Mouse (Mus musculus) lung, embryonic 15.5 days (tissue): Measurements from ENCODE around the gene Lsg1. TPM values are rescaled to one million over a fixed set of nuclear protein-coding genes. Genes with fewer than 3 reads are reported as not detected.

Experiments used
- ATAC-seq: fragments of 200-750 bp; cut with Nextera tagmentation; 2 replicates; pipeline ENCODE4 v1.8.0; 2017; ENCODE audit warnings: moderate number of reproducible peaks, borderline replicate concordance; ENCODE audit not compliant: low FRiP score, low TSS enrichment; ENCODE audit errors: extremely low read depth
- H3K27ac ChIP-seq: fragments of 300-500 bp; sonication (generic); 2 replicates; pipeline ENCODE4 v1.5.1; 2015; ENCODE audit warnings: moderate library complexity, mild to moderate bottlenecking, inconsistent platforms
- H3K27me3 ChIP-seq: fragments of 300-500 bp; sonication (generic); 2 replicates; pipeline ENCODE4 v1.6.1; 2015; ENCODE audit warnings: inconsistent platforms
- H3K36me3 ChIP-seq: fragments of 300-500 bp; sonication (generic); 2 replicates; pipeline ENCODE4 v1.6.1; 2015; ENCODE audit warnings: inconsistent platforms
- H3K4me1 ChIP-seq: fragments of 300-500 bp; sonication (generic); 2 replicates; pipeline ENCODE4 v1.6.1; 2015; ENCODE audit warnings: inconsistent platforms
- H3K4me2 ChIP-seq: fragments of 300-500 bp; sonication (generic); 2 replicates; pipeline ENCODE4 v1.6.1; 2015; ENCODE audit warnings: inconsistent platforms, mild to moderate bottlenecking, moderate library complexity
- H3K4me3 ChIP-seq: fragments of 300-500 bp; sonication (generic); 2 replicates; pipeline ENCODE4 v1.5.1; 2015; ENCODE audit warnings: mild to moderate bottlenecking, inconsistent platforms
- H3K9ac ChIP-seq: fragments of 300-500 bp; sonication (generic); 2 replicates; pipeline ENCODE4 v1.6.1; 2015; ENCODE audit warnings: inconsistent platforms
- H3K9me3 ChIP-seq: fragments of 300-500 bp; sonication (generic); 2 replicates; pipeline ENCODE4 v1.6.1; 2016; ENCODE audit warnings: inconsistent platforms
- WGBS: fragments of 180-500 bp; shearing (Covaris S2); methylation state at CpG from one replicate; pipeline ENCODE4 v1.1.7; 2015; 5-methylcytosine and 5-hydroxymethylcytosine counted together
- polyA plus RNA-seq: library from polyadenylated mRNA; unstranded; fragments of >200 nt; fragmentation: Nextera tagmentation; extraction: Ambion mirVana; gene quantifications from 2 replicates; pipeline ENCODE4 v1.2.1, GENCODE M21; 2015

Lsg1 gene
- polyA plus RNA-seq, 1 experiment from 2014 or later: 69.2 TPM

DNA sequence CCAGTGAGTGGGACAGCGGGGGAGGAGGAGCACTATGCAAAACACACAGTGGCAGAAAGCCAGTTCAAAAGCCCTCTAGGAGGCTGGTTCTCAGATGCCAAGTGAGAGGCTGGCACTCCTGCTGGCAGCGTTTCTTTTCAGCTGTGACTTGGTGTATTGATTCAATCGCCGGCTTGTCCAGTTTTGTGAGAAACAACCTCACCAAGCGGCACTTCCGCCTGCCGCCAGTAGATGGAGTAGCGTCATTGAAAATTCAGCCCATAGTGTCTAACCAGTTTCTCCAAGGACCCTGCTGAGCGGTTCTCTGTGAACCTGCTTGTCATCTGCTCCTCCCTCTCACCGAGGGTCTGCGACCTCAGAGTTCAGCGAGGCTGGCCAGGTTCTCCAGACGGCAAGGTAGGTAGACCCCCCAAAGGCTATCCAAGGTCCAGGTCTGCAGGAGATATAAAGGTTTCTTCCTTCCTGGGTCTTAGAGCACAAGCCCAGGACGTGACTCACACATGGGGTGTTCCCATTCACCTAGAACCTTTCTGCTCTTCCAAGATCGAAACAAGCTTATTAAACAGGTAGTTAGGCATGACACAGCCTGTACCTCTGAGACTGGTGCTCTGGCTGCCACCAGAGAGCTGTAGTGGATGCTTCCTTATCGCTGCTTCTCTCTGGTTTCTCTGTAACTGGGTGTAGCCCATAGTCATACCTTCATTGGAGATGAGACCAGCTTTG lies 9.7 kb upstream of the Lsg1 start:
- Histone ChIP-seq H3K27me3 (no peaks in the 10 kb centered on the region), H3K9me3 (no peaks in the 10 kb centered on the region), H3K4me3 (peak overlapping the region; percentile 21), H3K9ac (no peak overlapping the region), H3K4me2 (peak overlapping the region; percentile 44), H3K36me3 (no peaks in the 10 kb centered on the region), H3K4me1 (peaks cover 29% of the 10 kb centered on the region), H3K27ac (no peak overlapping the region)
- 9% methylated on average over 16 of the region's 16 CpGs for WGBS
- ATAC-seq: no peak

DNA sequence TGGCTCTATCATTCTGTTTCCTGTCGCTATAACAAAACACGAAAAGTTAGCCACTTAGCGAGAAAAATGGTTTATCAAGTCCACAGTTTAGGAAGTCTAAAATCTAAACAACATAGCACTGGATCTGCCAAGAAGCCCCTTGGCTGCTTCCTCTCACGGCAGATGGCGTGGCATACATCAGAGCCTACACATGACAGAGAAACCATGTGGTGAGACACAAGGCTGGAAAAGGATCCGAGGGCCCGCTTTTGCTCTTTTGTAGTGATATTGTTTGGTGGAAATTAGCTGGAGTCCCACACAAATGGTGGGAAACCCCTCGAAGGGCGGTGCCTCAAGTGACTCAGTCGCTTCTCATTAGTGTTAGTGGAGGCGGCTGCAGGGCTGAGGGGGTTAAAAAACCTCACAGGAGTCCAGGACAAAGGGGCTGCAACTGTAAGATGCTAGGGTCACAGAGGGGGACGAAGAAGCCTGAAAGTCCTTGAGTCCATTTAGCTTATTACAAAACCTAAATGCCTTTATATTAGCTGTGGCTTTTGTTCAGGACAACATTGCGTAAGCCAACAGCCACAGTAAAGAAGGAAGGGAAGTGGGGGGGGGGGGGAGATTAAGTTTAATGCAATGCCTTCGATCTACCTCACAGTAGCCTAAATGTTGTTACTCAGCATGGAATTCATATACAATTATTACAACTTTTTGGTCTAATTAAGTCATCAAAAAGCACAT lies 8.6 kb upstream of the Lsg1 start:
- Histone ChIP-seq H3K9me3 (no peaks in the 10 kb centered on the region), H3K4me2 (no peak overlapping the region), H3K36me3 (no peaks in the 10 kb centered on the region), H3K9ac (no peak overlapping the region), H3K27me3 (no peaks in the 10 kb centered on the region), H3K4me1 (peaks cover 18% of the 10 kb centered on the region), H3K4me3 (no peak overlapping the region), H3K27ac (no peak overlapping the region)
- WGBS: 53% methylated on average over 14 of the region's 14 CpGs
- ATAC-seq: no peak

DNA sequence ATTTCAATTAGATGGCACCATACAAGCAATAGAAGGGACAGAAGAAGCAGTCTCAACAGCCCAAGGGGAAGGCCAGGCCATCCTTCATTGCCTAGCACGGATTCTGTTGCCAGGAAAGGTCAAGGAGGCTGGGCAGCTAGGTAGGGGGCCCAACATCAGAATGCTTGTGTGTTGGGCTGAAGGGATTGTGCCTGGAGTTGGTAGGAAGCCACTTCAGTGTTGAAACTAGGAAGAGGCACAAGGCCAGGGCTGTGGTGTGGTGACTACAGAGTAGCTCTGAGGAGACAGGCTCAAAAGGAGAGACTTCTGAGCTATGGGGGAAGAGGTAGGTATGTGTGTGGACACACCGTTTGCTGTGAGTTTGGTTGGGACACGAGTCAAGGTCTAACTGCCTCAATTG lies 8.0 kb upstream of the Lsg1 start:
- peaks cover 12% of the 10 kb centered on the region for H3K4me1 ChIP-seq
- H3K27ac ChIP-seq: no peak overlapping the region
- no peaks in the 10 kb centered on the region for H3K27me3 ChIP-seq
- no peak overlapping the region for H3K9ac ChIP-seq
- no peaks in the 10 kb centered on the region for H3K9me3 ChIP-seq
- 32% methylated on average over 3 of the region's 3 CpGs for WGBS
- no peak overlapping the region for H3K4me3 ChIP-seq
- ATAC-seq: no peak
- H3K4me2 ChIP-seq: no peak overlapping the region
- H3K36me3 ChIP-seq: no peaks in the 10 kb centered on the region

DNA sequence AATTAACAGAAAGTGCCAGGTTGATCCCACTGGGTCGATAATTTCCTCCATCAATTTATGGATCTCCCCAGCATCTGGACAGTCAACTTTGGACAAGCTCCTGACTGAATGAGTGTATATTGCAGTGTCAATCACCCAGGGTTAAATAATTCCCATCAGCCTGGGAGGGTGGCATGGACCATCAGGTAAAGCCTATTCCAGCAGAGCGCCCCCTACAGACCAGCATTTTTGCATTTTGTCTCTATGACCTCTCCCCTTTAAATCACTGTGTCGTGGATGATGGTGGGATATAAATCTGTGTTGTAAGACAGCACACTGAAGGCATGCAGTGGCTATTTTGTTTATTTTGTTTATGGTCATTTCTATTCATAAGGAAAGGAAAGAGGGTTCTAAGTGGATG lies 4.6 kb upstream of the Lsg1 start:
- Histone ChIP-seq H3K9me3 (no peaks in the 10 kb centered on the region), H3K4me2 (no peak overlapping the region), H3K27me3 (no peaks in the 10 kb centered on the region), H3K36me3 (no peaks in the 10 kb centered on the region), H3K4me1 (peaks cover 8% of the 10 kb centered on the region), H3K4me3 (no peak overlapping the region), H3K27ac (no peak overlapping the region), H3K9ac (no peak overlapping the region)
- WGBS: 41% methylated on average over 3 of the region's 3 CpGs
- no peak for ATAC-seq

DNA sequence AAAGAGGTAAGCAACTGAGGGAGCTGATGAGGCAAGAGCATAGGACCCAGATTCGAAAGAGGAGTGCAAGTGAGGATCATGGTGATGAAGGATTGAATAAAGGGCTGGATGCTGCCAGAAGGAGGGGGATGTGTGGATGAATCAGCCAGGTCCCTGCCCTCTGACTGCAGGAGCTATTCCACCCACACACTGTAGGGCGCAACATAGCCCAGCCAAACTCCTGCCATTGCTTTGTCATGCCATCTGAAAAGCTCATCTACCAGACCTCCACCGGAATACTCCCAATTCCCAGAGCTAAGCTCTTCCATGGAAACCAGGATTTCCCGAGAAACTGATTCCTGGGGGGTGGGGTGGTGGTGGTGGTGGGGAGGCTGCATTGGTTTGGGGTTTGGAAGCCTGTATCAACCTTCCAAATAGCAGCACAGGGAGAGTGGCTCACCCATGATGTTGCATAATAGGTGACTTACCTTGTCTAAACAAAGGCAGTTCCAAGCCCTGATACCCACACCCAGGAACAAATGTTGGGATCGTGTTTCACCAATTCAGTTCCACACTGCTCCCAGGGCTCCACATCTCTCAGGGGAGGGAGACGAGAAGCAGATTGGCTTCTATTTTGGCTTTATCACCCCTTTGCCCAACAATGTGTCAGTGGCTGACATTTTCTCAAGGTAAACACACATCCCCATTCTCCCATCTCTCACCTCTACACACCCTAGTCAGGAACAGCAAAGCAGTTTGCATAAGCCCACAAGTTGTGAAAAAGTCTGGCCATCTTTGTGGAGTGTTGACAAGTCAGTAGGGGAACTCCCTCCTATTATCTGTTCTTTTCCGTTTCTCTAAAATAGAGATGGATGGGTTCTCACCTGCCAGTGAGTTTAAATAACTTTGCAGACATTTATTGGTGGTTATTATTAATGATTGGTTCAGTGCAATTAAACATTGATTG lies 3.1 kb upstream of the Lsg1 start:
- Histone ChIP-seq H3K4me3 (no peak overlapping the region), H3K9ac (no peak overlapping the region), H3K36me3 (0 out of 2 replicates have a peak, but pooled peaks cover 2% of the 10 kb centered on the region), H3K9me3 (no peaks in the 10 kb centered on the region), H3K4me2 (no peak overlapping the region), H3K4me1 (peaks cover 10% of the 10 kb centered on the region), H3K27ac (no peak overlapping the region), H3K27me3 (no peaks in the 10 kb centered on the region)
- 26% methylated on average over 7 of the region's 7 CpGs for WGBS
- no peak for ATAC-seq

DNA sequence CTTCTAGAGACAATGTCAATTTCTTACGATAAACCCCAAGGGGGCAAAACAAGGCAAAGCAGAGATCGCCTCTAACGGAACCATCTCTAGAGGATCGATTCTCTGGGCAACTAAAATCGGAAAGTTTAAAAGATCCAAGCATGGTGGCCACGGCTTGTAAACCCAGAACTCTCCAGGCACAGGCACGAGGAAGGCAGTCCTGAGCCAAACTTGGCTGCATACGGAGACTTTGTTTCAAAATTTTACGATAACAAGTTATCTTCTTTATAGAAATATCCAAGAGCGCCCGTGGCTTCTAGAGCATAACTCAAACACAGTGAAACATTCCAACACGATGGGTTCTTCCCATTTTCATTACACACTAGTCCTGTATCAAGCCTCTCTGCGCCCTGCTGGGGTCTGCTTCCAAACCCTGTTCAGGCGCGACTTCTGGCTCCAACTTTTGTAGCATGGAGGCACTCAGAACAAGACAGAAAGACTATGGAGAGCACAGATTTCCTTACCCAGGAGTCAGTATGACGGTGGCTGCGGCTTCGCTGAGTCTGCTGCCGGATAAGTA lies 378 bp downstream of the Lsg1 start:
- 2% methylated on average over 19 of the region's 19 CpGs for WGBS
- no peak for ATAC-seq
- Histone ChIP-seq H3K9ac (peak overlapping the region; percentile 75), H3K4me1 (peaks cover 10% of the 10 kb centered on the region), H3K9me3 (no peaks in the 10 kb centered on the region), H3K27ac (peak overlapping the region; percentile 37; the same call in 1 of the 2 replicates), H3K36me3 (peaks cover 33% of the 10 kb centered on the region), H3K4me3 (peak overlapping the region; percentile 84), H3K4me2 (peak overlapping the region; percentile 79), H3K27me3 (no peaks in the 10 kb centered on the region)

DNA sequence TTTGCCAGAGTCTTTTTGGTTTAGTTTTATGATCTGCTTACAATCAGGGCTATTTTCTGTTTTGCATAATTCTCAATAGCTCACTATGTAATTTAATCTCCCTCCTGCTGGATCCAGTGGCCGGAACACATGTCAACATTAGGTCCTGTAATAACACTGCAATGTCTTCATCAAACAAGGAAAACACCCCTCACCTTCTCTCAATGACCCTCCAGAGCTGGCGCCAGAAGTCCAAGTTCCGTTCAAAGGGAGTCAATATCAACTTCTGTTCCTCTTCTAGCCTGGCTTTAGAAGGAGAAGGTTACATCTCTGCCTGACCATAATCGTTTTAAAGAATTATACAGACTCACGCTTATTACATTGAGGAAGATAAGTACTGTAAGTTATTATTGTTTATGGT lies 6.6 kb downstream of the Lsg1 start:
- no peak overlapping the region for H3K27ac ChIP-seq
- no peaks in the 10 kb centered on the region for H3K27me3 ChIP-seq
- no peak overlapping the region for H3K4me3 ChIP-seq
- 83% methylated on average over 5 of the region's 5 CpGs for WGBS
- H3K4me1 ChIP-seq: no peaks in the 10 kb centered on the region
- H3K9me3 ChIP-seq: no peaks in the 10 kb centered on the region
- H3K36me3 ChIP-seq: peaks cover 96% of the 10 kb centered on the region
- no peak overlapping the region for H3K9ac ChIP-seq
- H3K4me2 ChIP-seq: no peak overlapping the region
- no peak for ATAC-seq

DNA sequence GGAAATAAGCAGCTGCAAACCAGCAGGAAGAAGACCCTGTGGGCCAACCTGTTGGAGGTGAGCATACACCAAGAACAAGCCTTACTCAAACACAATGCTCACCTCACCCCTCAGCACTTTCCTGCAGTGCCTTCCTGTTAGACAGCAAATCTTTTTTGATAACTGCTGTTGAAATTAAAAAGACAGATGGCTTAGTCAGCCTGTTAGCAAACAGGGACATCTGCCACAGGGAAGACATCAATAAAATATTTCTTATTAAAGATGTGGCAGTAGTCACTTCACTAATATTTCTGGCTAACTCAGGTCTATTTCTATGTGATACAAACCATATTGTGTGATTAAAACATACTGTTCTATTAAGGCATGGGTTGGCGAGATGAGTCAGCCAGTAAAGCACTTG lies 11.0 kb downstream of the Lsg1 start:
- WGBS: 86% methylated on average over 1 of the region's 1 CpGs
- Histone ChIP-seq H3K9ac (no peak overlapping the region), H3K4me2 (no peak overlapping the region), H3K4me1 (no peaks in the 10 kb centered on the region), H3K9me3 (no peaks in the 10 kb centered on the region), H3K27ac (no peak overlapping the region), H3K27me3 (no peaks in the 10 kb centered on the region), H3K36me3 (peaks cover 95% of the 10 kb centered on the region), H3K4me3 (no peak overlapping the region)
- no peak for ATAC-seq

DNA sequence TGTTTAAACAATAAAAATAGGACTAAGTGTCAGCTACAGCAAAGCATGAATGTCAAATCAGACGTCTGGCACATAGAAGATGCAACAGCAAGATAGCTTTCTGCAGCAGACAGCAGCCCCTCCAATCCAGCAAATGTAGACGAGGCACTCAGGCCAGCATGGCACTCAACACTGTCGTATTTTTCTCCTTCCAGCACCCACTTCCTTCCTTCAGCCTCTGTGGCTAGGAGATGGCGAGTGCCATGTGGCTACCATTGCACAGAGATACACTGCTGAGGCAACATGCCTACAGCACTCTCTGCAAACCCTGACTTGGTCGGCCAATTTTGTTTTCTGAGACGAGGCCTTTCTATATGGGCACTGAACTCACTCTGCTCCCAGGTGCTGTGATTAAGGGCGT lies 11.6 kb downstream of the Lsg1 start:
- Histone ChIP-seq H3K27me3 (no peaks in the 10 kb centered on the region), H3K36me3 (peaks cover 95% of the 10 kb centered on the region), H3K27ac (no peak overlapping the region), H3K9ac (no peak overlapping the region), H3K4me1 (no peaks in the 10 kb centered on the region), H3K4me3 (no peak overlapping the region), H3K9me3 (no peaks in the 10 kb centered on the region), H3K4me2 (no peak overlapping the region)
- ATAC-seq: no peak
- WGBS: 80% methylated on average over 7 of the region's 7 CpGs

DNA sequence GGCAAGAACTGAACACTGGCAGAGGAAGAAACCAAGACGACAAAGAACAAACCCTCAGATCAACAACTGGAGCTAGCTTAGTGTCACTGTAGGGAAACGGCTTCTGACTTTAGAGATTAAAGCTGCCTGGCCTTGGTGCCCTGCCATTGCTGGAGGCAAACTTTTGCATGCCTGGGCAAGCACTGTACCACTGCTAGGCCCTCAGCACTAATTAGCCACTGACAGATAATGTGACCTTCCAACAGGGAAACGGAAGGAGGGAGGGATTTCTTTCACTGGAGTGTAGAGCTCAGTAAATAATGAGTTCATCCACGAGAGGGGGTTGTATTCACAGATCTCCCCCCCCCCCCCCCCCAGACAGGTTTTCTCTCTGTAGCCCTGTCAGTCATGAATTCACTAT lies 15.2 kb downstream of the Lsg1 start:
- no peaks in the 10 kb centered on the region for H3K27me3 ChIP-seq
- ATAC-seq: no peak
- WGBS: 58% methylated on average over 4 of the region's 4 CpGs
- H3K4me1 ChIP-seq: no peaks in the 10 kb centered on the region
- no peak overlapping the region for H3K9ac ChIP-seq
- no peak overlapping the region for H3K4me2 ChIP-seq
- no peaks in the 10 kb centered on the region for H3K9me3 ChIP-seq
- H3K36me3 ChIP-seq: peaks cover 91% of the 10 kb centered on the region
- H3K4me3 ChIP-seq: no peak overlapping the region
- H3K27ac ChIP-seq: no peak overlapping the region

DNA sequence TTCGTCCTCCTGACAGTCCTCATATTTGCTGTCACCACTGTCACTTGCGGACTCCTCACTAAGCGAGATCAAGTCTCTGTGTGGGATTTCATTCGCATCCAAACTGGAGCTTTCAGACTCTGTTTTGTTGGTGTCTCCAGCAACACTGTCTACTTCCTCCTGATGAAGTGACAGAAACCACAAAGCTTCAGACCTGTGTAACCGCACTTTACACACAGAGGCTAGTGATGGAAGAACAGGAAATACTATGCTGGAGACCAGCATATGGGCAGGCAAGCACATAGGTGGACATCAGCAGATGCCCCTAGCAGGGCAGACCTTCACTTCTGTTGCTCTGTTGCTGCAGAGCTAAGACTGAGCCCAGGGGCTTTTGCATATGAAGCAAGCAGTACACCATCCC lies 16.0 kb downstream of the Lsg1 start:
- 91% methylated on average over 5 of the region's 5 CpGs for WGBS
- Histone ChIP-seq H3K4me3 (no peak overlapping the region), H3K4me1 (no peaks in the 10 kb centered on the region), H3K36me3 (peaks cover 89% of the 10 kb centered on the region), H3K9ac (no peak overlapping the region), H3K9me3 (no peaks in the 10 kb centered on the region), H3K27me3 (no peaks in the 10 kb centered on the region), H3K27ac (no peak overlapping the region), H3K4me2 (no peak overlapping the region)
- ATAC-seq: no peak
